Mouse (Mus musculus): Measurements from ENCODE around the gene Zbtb46.

GRCm38 (mm10) chr2:181455899-181456298 is 3.3 kb downstream of the Zbtb46 start:
- TF ChIP-seq CTCF (IDR thresholded peaks at IDR 0.05; ENCODE audit: control insufficient read depth, insufficient read depth, insufficient replicate concordance, low read depth, low read length) = no peak
- no peak for TF ChIP-seq POLR2A (IDR thresholded peaks at IDR 0.05; ENCODE audit: control insufficient read depth, low read depth, low read length)

Data from testis, adult 2 months (tissue).